Mouse (Mus musculus) liver, embryonic 14 days (tissue): ENCODE data around the gene Pde7b. TPM values are rescaled to one million over a fixed set of nuclear protein-coding genes. Genes with fewer than 3 reads are reported as not detected.

Experiments
- polyA plus RNA-seq: library from polyadenylated mRNA; depleted of rRNA; stranded (reverse); fragments of >200 nt; gene quantifications from 2 replicates; pipeline ENCODE4 v1.2.3, GENCODE M21; 2012; rRNA removed

Gene Pde7b
- polyA plus RNA-seq: 0.20 and 0.23 TPM in 2 replicates

GRCm38 (mm10) chr10:20724906-20725305 is at the start of gene Pde7b:
Pde7b (minus strand) TSS chr10:20725078.

Other genes with a start within 250 kb of the Pde7b start
- gene Ahi1, start 227.5 kb upstream of the Pde7b start, polyA plus RNA-seq: 3.8 and 4.2 TPM in 2 replicates